Mouse (Mus musculus): Measurements from ENCODE around the gene 1700018F24Rik. TPM values are rescaled to one million over a fixed set of nuclear protein-coding genes. Genes with fewer than 3 reads are reported as not detected.
"Not testable (repeated sequence)": the region's sequence is repeated elsewhere in the genome, so short reads cannot be mapped to it uniquely, and the experiment has no call there.

The 1700018F24Rik gene
- not detected in 2 replicates for total RNA-seq (2014; rRNA removed; ENCODE audit: low replicate concordance)
- polyA plus RNA-seq (2015; fragmentation: Nextera tagmentation; extraction: Ambion mirVana): not detected in 2 replicates

GRCm38 (mm10) chr5:145042690-145043089 is at the start of gene 1700018F24Rik:
Gene 1700018F24Rik (plus strand): TSS chr5:145042990.
- not testable (repeated sequence) for ATAC-seq (ENCODE audit: insufficient read depth, low read depth)

GRCm38 (mm10) chr5:144998491-144998890 is 44.3 kb upstream of the 1700018F24Rik start:
- H3K36me3 ChIP-seq (replicated peaks; ENCODE audit: control insufficient read depth, insufficient read depth, low read length): no peaks in the 10 kb centered on the region
- TF ChIP-seq EP300 (IDR thresholded peaks at IDR 0.05; ENCODE audit: low read depth): no peak
- TF ChIP-seq CTCF (IDR thresholded peaks at IDR 0.05; ENCODE audit: low read depth): peak; percentile 55

More at GRCm38 (mm10) chr5:145042690-145043089, at the start of gene 1700018F24Rik:
- H3K27me3 ChIP-seq (ENCODE audit: control insufficient read depth, insufficient read depth, low read length); H3K9ac ChIP-seq (replicated peaks; ENCODE audit: low read depth, low read length); H3K4me2 ChIP-seq (ENCODE audit: low read depth, low read length); H3K4me3 ChIP-seq (ENCODE audit: low read depth, low read length); DNase-seq (ENCODE audit: low spot score); H3K36me3 ChIP-seq (replicated peaks; ENCODE audit: control insufficient read depth, insufficient read depth, low read length); H3K4me1 ChIP-seq (ENCODE audit: control insufficient read depth, insufficient read depth); H3K9me3 ChIP-seq (replicated peaks; ENCODE audit: control insufficient read depth, low read length); H3K27ac ChIP-seq (ENCODE audit: low read depth): not testable (repeated sequence)
- 32% methylated on average over 3 of the region's 3 CpGs for WGBS

GRCm38 (mm10) chr5:145003362-145003761 is 39.4 kb upstream of the 1700018F24Rik start:
- WGBS: 83% methylated on average over 3 of the region's 3 CpGs
- TF ChIP-seq CTCF (IDR thresholded peaks at IDR 0.05; ENCODE audit: low read depth) (no peak), EP300 (IDR thresholded peaks at IDR 0.05; ENCODE audit: low read depth) (no peak)
- H3K9me3 ChIP-seq (replicated peaks; ENCODE audit: control insufficient read depth, low read length): no peaks in the 10 kb centered on the region
- no peak overlapping the region for H3K4me3 ChIP-seq (ENCODE audit: low read depth, low read length)
- H3K27me3 ChIP-seq (ENCODE audit: control insufficient read depth, insufficient read depth, low read length): no peaks in the 10 kb centered on the region
- no peak overlapping the region for H3K27ac ChIP-seq (ENCODE audit: low read depth)
- H3K4me2 ChIP-seq (ENCODE audit: low read depth, low read length): no peak overlapping the region
- no peak overlapping the region for H3K9ac ChIP-seq (replicated peaks; ENCODE audit: low read depth, low read length)
- DNase-seq (ENCODE audit: low spot score) (no peak), ATAC-seq (ENCODE audit: insufficient read depth, low read depth) (no peak)
- H3K4me1 ChIP-seq (ENCODE audit: control insufficient read depth, insufficient read depth): no peaks in the 10 kb centered on the region
- no peaks in the 10 kb centered on the region for H3K36me3 ChIP-seq (replicated peaks; ENCODE audit: control insufficient read depth, insufficient read depth, low read length)

More at GRCm38 (mm10) chr5:144998491-144998890, 44.3 kb upstream of the 1700018F24Rik start:
- Histone ChIP-seq H3K27me3 (ENCODE audit: control insufficient read depth, insufficient read depth, low read length) (no peaks in the 10 kb centered on the region), H3K4me1 (ENCODE audit: control insufficient read depth, insufficient read depth) (no peaks in the 10 kb centered on the region), H3K9ac (replicated peaks; ENCODE audit: low read depth, low read length) (no peak overlapping the region), H3K27ac (ENCODE audit: low read depth) (no peak overlapping the region), H3K4me2 (ENCODE audit: low read depth, low read length) (no peak overlapping the region), H3K4me3 (ENCODE audit: low read depth, low read length) (no peak overlapping the region), H3K9me3 (replicated peaks; ENCODE audit: control insufficient read depth, low read length) (no peaks in the 10 kb centered on the region)
- ATAC-seq (ENCODE audit: insufficient read depth, low read depth): no peak
- peak; percentile 30 for DNase-seq (ENCODE audit: low spot score)
- WGBS: 47% methylated on average over 2 of the region's 2 CpGs

- no peak for ATAC-seq (ENCODE audit: insufficient read depth, low read depth)
- TF ChIP-seq CTCF (IDR thresholded peaks at IDR 0.05; ENCODE audit: low read depth) (no peak), EP300 (IDR thresholded peaks at IDR 0.05; ENCODE audit: low read depth) (no peak)
- Histone ChIP-seq H3K27ac (ENCODE audit: low read depth) (no peak overlapping the region), H3K9me3 (replicated peaks; ENCODE audit: control insufficient read depth, low read length) (no peaks in the 10 kb centered on the region), H3K27me3 (ENCODE audit: control insufficient read depth, insufficient read depth, low read length) (no peaks in the 10 kb centered on the region), H3K4me1 (ENCODE audit: control insufficient read depth, insufficient read depth) (no peaks in the 10 kb centered on the region), H3K36me3 (replicated peaks; ENCODE audit: control insufficient read depth, insufficient read depth, low read length) (no peaks in the 10 kb centered on the region), H3K4me2 (ENCODE audit: low read depth, low read length) (no peak overlapping the region), H3K9ac (replicated peaks; ENCODE audit: low read depth, low read length) (no peak overlapping the region), H3K4me3 (ENCODE audit: low read depth, low read length) (no peak overlapping the region)
- DNase-seq (ENCODE audit: low spot score): no peak
- 43% methylated on average over 9 of the region's 9 CpGs for WGBS
These were observed 38.3 kb upstream of the 1700018F24Rik start for GRCm38 (mm10) chr5:145004495-145004894.

- WGBS: 81% methylated on average over 6 of the region's 6 CpGs
These were observed 37.2 kb upstream of the 1700018F24Rik start for GRCm38 (mm10) chr5:145005596-145005995.

More at GRCm38 (mm10) chr5:145005596-145005995, 37.2 kb upstream of the 1700018F24Rik start:
- Histone ChIP-seq H3K4me1 (ENCODE audit: control insufficient read depth, insufficient read depth) (no peaks in the 10 kb centered on the region), H3K9me3 (replicated peaks; ENCODE audit: control insufficient read depth, low read length) (no peaks in the 10 kb centered on the region), H3K4me2 (ENCODE audit: low read depth, low read length) (no peak overlapping the region), H3K36me3 (replicated peaks; ENCODE audit: control insufficient read depth, insufficient read depth, low read length) (no peaks in the 10 kb centered on the region), H3K27me3 (ENCODE audit: control insufficient read depth, insufficient read depth, low read length) (no peaks in the 10 kb centered on the region), H3K9ac (replicated peaks; ENCODE audit: low read depth, low read length) (no peak overlapping the region), H3K27ac (ENCODE audit: low read depth) (no peak overlapping the region), H3K4me3 (ENCODE audit: low read depth, low read length) (no peak overlapping the region)
- DNase-seq (ENCODE audit: low spot score) (no peak), ATAC-seq (ENCODE audit: insufficient read depth, low read depth) (no peak)
- TF ChIP-seq EP300 (IDR thresholded peaks at IDR 0.05; ENCODE audit: low read depth) (no peak), CTCF (IDR thresholded peaks at IDR 0.05; ENCODE audit: low read depth) (no peak)
